Mouse (Mus musculus): ENCODE results near the gene Actr5. TPM values are rescaled to one million over a fixed set of nuclear protein-coding genes. Genes with fewer than 3 reads are reported as not detected.

Actr5 gene
- polyA plus RNA-seq, 1 experiment from 2014 or later = 16.4 TPM

GRCm38 (mm10) chr2:158674131-158674530 lies 49.4 kb downstream of the Actr5 start:
- no peak for DNase-seq (ENCODE audit: low spot score)
- 83% methylated on average over 6 of the region's 6 CpGs for WGBS

GRCm38 (mm10) chr2:158674759-158675158 lies 50.1 kb downstream of the Actr5 start:
- Histone ChIP-seq H3K4me3 (no peak overlapping the region), H3K36me3 (no peaks in the 10 kb centered on the region), H3K27me3 (ENCODE audit: insufficient read depth, poor library complexity, severe bottlenecking) (peaks cover 8% of the 10 kb centered on the region), H3K4me1 (replicated peaks) (peaks cover 48% of the 10 kb centered on the region), H3K27ac (no peak overlapping the region), H3K9me3 (no peaks in the 10 kb centered on the region)
- no peak for DNase-seq (ENCODE audit: low spot score)
- whole genome bisulfite sequencing = 82% methylated on average over 7 of the region's 7 CpGs

More at GRCm38 (mm10) chr2:158674131-158674530, 49.4 kb downstream of the Actr5 start:
- Histone ChIP-seq H3K4me1 (replicated peaks) (peaks cover 54% of the 10 kb centered on the region), H3K4me3 (no peak overlapping the region), H3K36me3 (no peaks in the 10 kb centered on the region), H3K27ac (no peak overlapping the region), H3K9me3 (no peaks in the 10 kb centered on the region), H3K27me3 (ENCODE audit: insufficient read depth, poor library complexity, severe bottlenecking) (peaks cover 15% of the 10 kb centered on the region)

- 88% methylated on average over 6 of the region's 6 CpGs for WGBS
- Histone ChIP-seq H3K27me3 (ENCODE audit: insufficient read depth, poor library complexity, severe bottlenecking) (peaks cover 4% of the 10 kb centered on the region), H3K9me3 (no peaks in the 10 kb centered on the region), H3K36me3 (no peaks in the 10 kb centered on the region), H3K4me1 (replicated peaks) (peaks cover 48% of the 10 kb centered on the region), H3K4me3 (no peak overlapping the region), H3K27ac (no peak overlapping the region)
- DNase-seq (ENCODE audit: low spot score) = no peak
Observed at GRCm38 (mm10) chr2:158675161-158675560, 50.5 kb downstream of the Actr5 start.

- Histone ChIP-seq H3K4me3 (no peak overlapping the region), H3K36me3 (no peaks in the 10 kb centered on the region), H3K9me3 (no peaks in the 10 kb centered on the region), H3K27me3 (ENCODE audit: insufficient read depth, poor library complexity, severe bottlenecking) (no peaks in the 10 kb centered on the region), H3K27ac (no peak overlapping the region), H3K4me1 (replicated peaks) (peaks cover 43% of the 10 kb centered on the region)
- 90% methylated on average over 12 of the region's 12 CpGs for WGBS
- DNase-seq (ENCODE audit: low spot score) = no peak
Observed at GRCm38 (mm10) chr2:158675907-158676533, 51.3 kb downstream of the Actr5 start.

GRCm38 (mm10) chr2:158677946-158678345 lies 53.3 kb downstream of the Actr5 start:
- H3K9me3 ChIP-seq = no peaks in the 10 kb centered on the region
- no peaks in the 10 kb centered on the region for H3K27me3 ChIP-seq (ENCODE audit: insufficient read depth, poor library complexity, severe bottlenecking)
- no peak overlapping the region for H3K27ac ChIP-seq

GRCm38 (mm10) chr2:158679091-158679490 lies 54.4 kb downstream of the Actr5 start:
- Histone ChIP-seq H3K27ac (no peak overlapping the region), H3K27me3 (ENCODE audit: insufficient read depth, poor library complexity, severe bottlenecking) (no peaks in the 10 kb centered on the region), H3K4me1 (replicated peaks) (peaks cover 44% of the 10 kb centered on the region), H3K9me3 (no peaks in the 10 kb centered on the region), H3K36me3 (no peaks in the 10 kb centered on the region), H3K4me3 (no peak overlapping the region)
- 91% methylated on average over 7 of the region's 7 CpGs for WGBS
- no peak for DNase-seq (ENCODE audit: low spot score)

More at GRCm38 (mm10) chr2:158677946-158678345, 53.3 kb downstream of the Actr5 start:
- Histone ChIP-seq H3K4me3 (no peak overlapping the region), H3K4me1 (replicated peaks) (peaks cover 51% of the 10 kb centered on the region), H3K36me3 (no peaks in the 10 kb centered on the region)
- no peak for DNase-seq (ENCODE audit: low spot score)
- WGBS = 58% methylated on average over 8 of the region's 8 CpGs

GRCm38 (mm10) chr2:158680357-158680889 lies 55.7 kb downstream of the Actr5 start:
- Histone ChIP-seq H3K4me3 (no peak overlapping the region), H3K27ac (0 out of 2 replicates have a peak overlapping the region, but pooled peaks have one; percentile 30), H3K36me3 (no peaks in the 10 kb centered on the region), H3K27me3 (ENCODE audit: insufficient read depth, poor library complexity, severe bottlenecking) (no peaks in the 10 kb centered on the region), H3K9me3 (no peaks in the 10 kb centered on the region), H3K4me1 (replicated peaks) (peaks cover 40% of the 10 kb centered on the region)
- 66% methylated on average over 10 of the region's 10 CpGs for WGBS
- DNase-seq (ENCODE audit: low spot score) = no peak

GRCm38 (mm10) chr2:158681714-158682113 lies 57.0 kb downstream of the Actr5 start:
- 69% methylated on average over 6 of the region's 6 CpGs for WGBS

GRCm38 (mm10) chr2:158682344-158683037 lies 57.8 kb downstream of the Actr5 start:
- Histone ChIP-seq H3K27ac (no peak overlapping the region), H3K27me3 (ENCODE audit: insufficient read depth, poor library complexity, severe bottlenecking) (no peaks in the 10 kb centered on the region), H3K36me3 (no peaks in the 10 kb centered on the region), H3K4me1 (replicated peaks) (peaks cover 54% of the 10 kb centered on the region), H3K9me3 (no peaks in the 10 kb centered on the region), H3K4me3 (no peak overlapping the region)
- 62% methylated on average over 11 of the region's 11 CpGs for WGBS
- DNase-seq (ENCODE audit: low spot score) = no peak

More at GRCm38 (mm10) chr2:158681714-158682113, 57.0 kb downstream of the Actr5 start:
- no peak for DNase-seq (ENCODE audit: low spot score)
- H3K36me3 ChIP-seq = no peaks in the 10 kb centered on the region
- peaks cover 48% of the 10 kb centered on the region for H3K4me1 ChIP-seq (replicated peaks)
- H3K4me3 ChIP-seq = no peak overlapping the region
- no peak overlapping the region for H3K27ac ChIP-seq
- no peaks in the 10 kb centered on the region for H3K9me3 ChIP-seq
- no peaks in the 10 kb centered on the region for H3K27me3 ChIP-seq (ENCODE audit: insufficient read depth, poor library complexity, severe bottlenecking)

GRCm38 (mm10) chr2:158683038-158683413 lies 58.3 kb downstream of the Actr5 start:
- 22% methylated on average over 4 of the region's 4 CpGs for WGBS
- Histone ChIP-seq H3K27ac (no peak overlapping the region), H3K4me3 (no peak overlapping the region), H3K9me3 (no peaks in the 10 kb centered on the region), H3K27me3 (ENCODE audit: insufficient read depth, poor library complexity, severe bottlenecking) (no peaks in the 10 kb centered on the region), H3K36me3 (no peaks in the 10 kb centered on the region), H3K4me1 (replicated peaks) (peaks cover 55% of the 10 kb centered on the region)
- no peak for DNase-seq (ENCODE audit: low spot score)

GRCm38 (mm10) chr2:158684247-158684843 lies 59.7 kb downstream of the Actr5 start:
- H3K4me1 ChIP-seq (replicated peaks) = peaks cover 65% of the 10 kb centered on the region
- no peaks in the 10 kb centered on the region for H3K27me3 ChIP-seq (ENCODE audit: insufficient read depth, poor library complexity, severe bottlenecking)
- H3K4me3 ChIP-seq = no peak overlapping the region
- no peak overlapping the region for H3K27ac ChIP-seq
- 69% methylated on average over 9 of the region's 9 CpGs for WGBS
- DNase-seq (ENCODE audit: low spot score) = no peak
- no peaks in the 10 kb centered on the region for H3K9me3 ChIP-seq
- no peaks in the 10 kb centered on the region for H3K36me3 ChIP-seq

GRCm38 (mm10) chr2:158684910-158685309 lies 60.2 kb downstream of the Actr5 start:
- Histone ChIP-seq H3K36me3 (no peaks in the 10 kb centered on the region), H3K27ac (no peak overlapping the region), H3K4me3 (no peak overlapping the region), H3K4me1 (replicated peaks) (peaks cover 69% of the 10 kb centered on the region), H3K9me3 (no peaks in the 10 kb centered on the region), H3K27me3 (ENCODE audit: insufficient read depth, poor library complexity, severe bottlenecking) (no peaks in the 10 kb centered on the region)
- 83% methylated on average over 3 of the region's 3 CpGs for WGBS
- DNase-seq (ENCODE audit: low spot score) = no peak

GRCm38 (mm10) chr2:158686394-158686793 lies 61.7 kb downstream of the Actr5 start:
- H3K9me3 ChIP-seq = no peaks in the 10 kb centered on the region
- no peak overlapping the region for H3K27ac ChIP-seq
- WGBS = 45% methylated on average over 2 of the region's 2 CpGs
- peaks cover 66% of the 10 kb centered on the region for H3K4me1 ChIP-seq (replicated peaks)
- no peaks in the 10 kb centered on the region for H3K27me3 ChIP-seq (ENCODE audit: insufficient read depth, poor library complexity, severe bottlenecking)
- no peaks in the 10 kb centered on the region for H3K36me3 ChIP-seq
- DNase-seq (ENCODE audit: low spot score) = no peak
- no peak overlapping the region for H3K4me3 ChIP-seq

Data from hindbrain, embryonic 10.5 days (tissue).